Mouse (Mus musculus) liver, embryonic 11.5 days (tissue): ENCODE data around the gene Akap10. TPM values are rescaled to one million over a fixed set of nuclear protein-coding genes. Genes with fewer than 3 reads are reported as not detected.

Experiments used
- ATAC-seq: fragments of 200-750 bp; cut with Nextera tagmentation; replicated peaks from 2 replicates; pipeline ENCODE4 v1.8.0; 2017; ENCODE audit warnings: moderate number of reproducible peaks, mild to moderate bottlenecking, moderate TSS enrichment, moderate library complexity; ENCODE audit not compliant: low FRiP score
- DNase-seq: peaks from one replicate; pipeline ENCODE4 v3.0.0-alpha.2; 2017; ENCODE audit warnings: low spot score
- H3K27ac ChIP-seq: fragments of 300-500 bp; sonication (generic); 2 replicates; pipeline ENCODE4 v1.5.1; 2014; ENCODE audit warnings: mild to moderate bottlenecking, low read depth, low read length, control low read depth
- H3K27me3 ChIP-seq: fragments of 300-500 bp; sonication (generic); replicated peaks from 2 replicates; pipeline ENCODE4 v1.6.1; 2014; ENCODE audit warnings: low read length, mixed read lengths; ENCODE audit not compliant: control insufficient read depth, insufficient read depth
- H3K36me3 ChIP-seq: fragments of 300-500 bp; sonication (generic); 2 replicates; pipeline ENCODE4 v1.6.1; 2014; ENCODE audit warnings: mild to moderate bottlenecking, low read length, moderate library complexity, mixed read lengths; ENCODE audit not compliant: control insufficient read depth, insufficient read depth
- H3K4me1 ChIP-seq: fragments of 300-500 bp; sonication (generic); replicated peaks from 2 replicates; pipeline ENCODE4 v1.6.1; 2014; ENCODE audit warnings: low read length, mixed read lengths; ENCODE audit not compliant: control insufficient read depth, insufficient read depth
- H3K4me2 ChIP-seq: fragments of 300-500 bp; sonication (generic); 2 replicates; pipeline ENCODE4 v1.6.1; 2014; ENCODE audit warnings: mild to moderate bottlenecking, control low read depth, moderate library complexity
- H3K4me3 ChIP-seq: fragments of 300-500 bp; sonication (generic); 2 replicates; pipeline ENCODE4 v1.5.1; 2014; ENCODE audit warnings: low read depth, low read length, control low read depth
- H3K9ac ChIP-seq: fragments of 300-500 bp; sonication (generic); 2 replicates; pipeline ENCODE4 v1.6.1; 2014; ENCODE audit warnings: low read depth, low read length, control low read depth
- H3K9me3 ChIP-seq: fragments of 300-500 bp; sonication (generic); 2 replicates; pipeline ENCODE4 v1.6.1; 2016; ENCODE audit warnings: low read length, inconsistent platforms, mixed read lengths; ENCODE audit not compliant: control insufficient read depth
- WGBS: fragments of 180-500 bp; shearing (Covaris S2); extraction: QIAGEN DNeasy Blood & Tissue Kit; methylation state at CpG from one replicate; pipeline ENCODE4 v1.1.7; 2014; 5-methylcytosine and 5-hydroxymethylcytosine counted together
- polyA plus RNA-seq: library from polyadenylated mRNA; unstranded; fragments of >200 nt; fragmentation: Nextera tagmentation; extraction: Ambion mirVana; gene quantifications from 2 replicates; pipeline ENCODE4 v1.2.1, GENCODE M21; 2014

Akap10 gene
- polyA plus RNA-seq, 1 experiment from 2014 or later, result 17.9 TPM

DNA sequence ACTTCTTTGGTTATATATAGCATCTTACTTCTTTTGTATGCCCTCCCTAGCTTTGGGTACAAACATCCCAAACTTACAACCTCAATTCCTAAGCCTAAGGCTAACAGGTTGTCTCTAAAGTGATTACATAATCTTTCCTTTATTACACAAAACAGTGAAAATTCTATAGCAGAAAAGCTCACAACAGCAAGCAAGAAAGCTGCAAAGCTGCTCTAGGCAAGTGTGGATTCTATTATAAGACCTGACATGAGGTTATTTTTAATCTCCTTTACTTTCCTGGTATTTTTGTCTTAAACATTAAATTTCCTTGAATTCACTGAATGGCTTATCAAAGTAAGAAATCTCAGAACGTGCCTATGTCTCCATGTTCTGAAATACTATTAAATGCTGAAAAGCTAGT lies 6.7 kb downstream of the Akap10 start:
- ATAC-seq, result no peak
- WGBS, result 80% methylated on average over 1 of the region's 1 CpGs
- Histone ChIP-seq H3K4me3 (no peak overlapping the region), H3K4me2 (no peak overlapping the region), H3K9me3 (no peaks in the 10 kb centered on the region), H3K27me3 (no peaks in the 10 kb centered on the region), H3K4me1 (peaks cover 5% of the 10 kb centered on the region), H3K27ac (no peak overlapping the region), H3K36me3 (peaks cover 6% of the 10 kb centered on the region; the same call in 1 of the 2 replicates), H3K9ac (no peak overlapping the region)
- no peak for DNase-seq

DNA sequence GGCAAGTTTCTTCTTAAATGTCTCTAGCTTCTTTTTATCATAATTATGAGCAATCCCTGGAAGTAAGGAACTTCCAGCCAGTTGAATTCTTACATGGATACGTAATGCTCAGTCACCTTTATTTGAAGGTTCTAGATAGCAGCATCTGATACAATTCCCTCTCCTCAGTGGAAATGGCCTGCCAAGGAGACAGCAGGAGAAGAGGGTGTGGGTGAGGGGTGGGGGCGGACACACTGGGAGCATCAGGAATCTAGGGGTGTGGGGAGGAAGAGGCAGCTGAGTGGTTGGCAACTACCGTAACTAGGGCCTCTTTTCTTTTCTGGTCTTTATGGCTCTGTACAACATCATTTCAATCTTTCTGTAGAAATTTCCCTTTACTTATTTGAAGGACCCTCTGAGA lies 10.3 kb downstream of the Akap10 start:
- Histone ChIP-seq H3K4me2 (no peak overlapping the region), H3K36me3 (peaks cover 13% of the 10 kb centered on the region), H3K4me1 (no peaks in the 10 kb centered on the region), H3K4me3 (no peak overlapping the region), H3K9ac (no peak overlapping the region), H3K27ac (no peak overlapping the region), H3K9me3 (no peaks in the 10 kb centered on the region), H3K27me3 (no peaks in the 10 kb centered on the region)
- DNase-seq (no peak), ATAC-seq (no peak)
- WGBS, result 93% methylated on average over 3 of the region's 3 CpGs

GRCm38 (mm10) chr11:61908315-61908714 lies 21.7 kb downstream of the Akap10 start:
- no peak overlapping the region for H3K27ac ChIP-seq
- no peaks in the 10 kb centered on the region for H3K27me3 ChIP-seq
- no peak overlapping the region for H3K4me2 ChIP-seq
- DNase-seq (no peak), ATAC-seq (no peak)
- no peak overlapping the region for H3K4me3 ChIP-seq
- peaks cover 29% of the 10 kb centered on the region for H3K36me3 ChIP-seq
- H3K9me3 ChIP-seq, result no peaks in the 10 kb centered on the region
- H3K4me1 ChIP-seq, result no peaks in the 10 kb centered on the region
- H3K9ac ChIP-seq, result no peak overlapping the region

GRCm38 (mm10) chr11:61882183-61882582 lies 47.9 kb downstream of the Akap10 start:
- DNase-seq (no peak), ATAC-seq (no peak)
- Histone ChIP-seq H3K9me3 (no peaks in the 10 kb centered on the region), H3K4me1 (no peaks in the 10 kb centered on the region), H3K27ac (no peak overlapping the region), H3K27me3 (no peaks in the 10 kb centered on the region), H3K4me3 (no peak overlapping the region), H3K9ac (no peak overlapping the region), H3K4me2 (no peak overlapping the region), H3K36me3 (peaks cover 12% of the 10 kb centered on the region)
- WGBS, result 87% methylated on average over 5 of the region's 5 CpGs

DNA sequence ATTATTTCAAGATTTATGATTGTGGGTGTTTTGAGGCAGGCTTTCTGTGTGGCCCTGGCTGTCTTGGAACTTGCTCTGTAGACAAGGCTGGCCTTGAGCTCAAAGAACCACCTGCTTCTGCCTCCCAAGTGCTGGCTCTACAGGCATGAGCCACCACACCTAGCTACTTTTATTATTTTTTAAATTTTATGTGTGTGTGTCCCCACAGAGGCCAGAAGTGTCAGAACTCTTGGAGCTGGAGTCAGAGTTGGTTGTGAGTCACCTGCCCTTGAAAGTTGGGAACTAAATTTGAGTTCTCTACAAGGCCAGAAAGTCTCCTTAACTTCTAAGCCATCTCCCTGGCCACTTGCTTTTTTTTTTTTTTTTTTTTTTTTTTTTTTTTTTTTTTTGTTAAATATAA lies 50.1 kb downstream of the Akap10 start:
- Histone ChIP-seq H3K9ac (no peak overlapping the region), H3K4me3 (no peak overlapping the region), H3K36me3 (peaks cover 18% of the 10 kb centered on the region), H3K4me1 (no peaks in the 10 kb centered on the region), H3K9me3 (no peaks in the 10 kb centered on the region), H3K4me2 (no peak overlapping the region), H3K27me3 (no peaks in the 10 kb centered on the region), H3K27ac (no peak overlapping the region)
- DNase-seq (no peak), ATAC-seq (no peak)

DNA sequence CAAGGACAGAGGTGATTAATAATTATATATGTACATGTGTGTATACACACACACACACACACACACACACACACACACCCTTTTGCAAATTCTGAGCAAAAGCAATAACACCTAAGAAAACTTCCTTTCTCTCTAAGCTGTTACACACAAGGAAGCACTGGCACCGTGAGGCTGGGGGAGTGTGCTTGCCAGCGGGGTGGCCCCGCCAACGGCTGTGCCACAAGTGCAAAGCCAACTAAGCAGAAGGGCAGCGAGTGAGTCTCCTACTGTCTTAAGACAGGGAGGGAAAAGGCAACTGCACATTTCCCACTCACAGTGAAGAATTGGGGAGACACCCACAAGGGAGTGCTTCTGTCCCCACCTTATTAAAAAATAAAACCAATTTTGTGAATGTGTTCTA lies 58.2 kb downstream of the Akap10 start:
- DNase-seq, result no peak
- Histone ChIP-seq H3K4me3 (no peak overlapping the region), H3K4me2 (no peak overlapping the region), H3K36me3 (peaks cover 23% of the 10 kb centered on the region), H3K4me1 (no peaks in the 10 kb centered on the region), H3K9me3 (no peaks in the 10 kb centered on the region), H3K27me3 (no peaks in the 10 kb centered on the region), H3K27ac (no peak overlapping the region), H3K9ac (no peak overlapping the region)
- no peak for ATAC-seq
- WGBS, result 96% methylated on average over 5 of the region's 5 CpGs

- H3K36me3 ChIP-seq, result peaks cover 3% of the 10 kb centered on the region
- no peak for DNase-seq
- H3K9ac ChIP-seq, result no peak overlapping the region
- H3K4me3 ChIP-seq, result no peak overlapping the region
- no peaks in the 10 kb centered on the region for H3K27me3 ChIP-seq
- H3K4me2 ChIP-seq, result no peak overlapping the region
- H3K4me1 ChIP-seq, result no peaks in the 10 kb centered on the region
- no peaks in the 10 kb centered on the region for H3K9me3 ChIP-seq
- ATAC-seq, result no peak
- H3K27ac ChIP-seq, result no peak overlapping the region
Observed at GRCm38 (mm10) chr11:61866856-61867255, 63.2 kb downstream of the Akap10 start.

DNA sequence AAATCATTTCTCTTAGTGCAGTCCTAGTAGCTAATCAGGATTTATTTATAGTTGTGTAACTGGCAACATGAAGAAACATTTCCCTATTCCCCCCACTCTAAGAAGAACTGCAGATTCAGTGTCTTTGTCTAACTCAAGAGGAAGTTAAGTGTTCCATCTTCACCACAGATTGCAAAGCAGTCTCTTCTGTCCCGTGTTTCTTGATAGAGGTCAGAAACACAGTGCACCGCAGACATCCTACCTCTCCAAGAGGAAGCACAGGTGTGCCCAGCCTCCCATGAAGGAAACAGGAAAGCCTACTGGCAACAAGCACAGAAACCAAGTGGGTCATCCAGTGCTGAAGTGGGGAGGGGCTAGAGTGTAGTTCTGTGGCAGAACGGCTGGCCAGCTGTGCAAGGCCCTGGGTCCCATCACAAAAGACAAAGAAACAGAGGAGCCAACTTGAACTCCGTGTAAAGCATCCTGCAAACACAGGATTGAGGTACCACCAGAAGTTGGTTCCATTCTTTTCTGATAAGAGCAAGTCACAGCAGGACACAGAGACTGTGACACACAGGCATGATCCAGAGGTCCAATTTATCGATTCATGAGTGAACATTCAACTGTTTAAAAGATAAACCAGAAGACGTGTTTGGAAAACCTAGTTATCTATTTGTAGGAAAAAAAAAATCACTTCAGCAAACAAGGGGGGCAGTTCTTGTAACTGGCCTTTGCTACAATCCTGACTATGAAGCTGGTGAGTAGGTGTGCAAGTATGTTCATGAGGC lies 68.1 kb downstream of the Akap10 start:
- WGBS, result 58% methylated on average over 6 of the region's 6 CpGs
- no peak overlapping the region for H3K4me2 ChIP-seq
- H3K4me1 ChIP-seq, result no peaks in the 10 kb centered on the region
- no peak overlapping the region for H3K4me3 ChIP-seq
- no peak overlapping the region for H3K27ac ChIP-seq
- H3K36me3 ChIP-seq, result no peaks in the 10 kb centered on the region
- no peak for ATAC-seq
- no peaks in the 10 kb centered on the region for H3K27me3 ChIP-seq
- no peaks in the 10 kb centered on the region for H3K9me3 ChIP-seq
- no peak overlapping the region for H3K9ac ChIP-seq
- no peak for DNase-seq

- Histone ChIP-seq H3K27me3 (no peaks in the 10 kb centered on the region), H3K4me3 (no peak overlapping the region), H3K4me2 (no peak overlapping the region), H3K9ac (no peak overlapping the region), H3K27ac (no peak overlapping the region), H3K36me3 (no peaks in the 10 kb centered on the region), H3K9me3 (no peaks in the 10 kb centered on the region), H3K4me1 (no peaks in the 10 kb centered on the region; the same call in 1 of the 2 replicates)
- WGBS, result 73% methylated on average over 1 of the region's 1 CpGs
- DNase-seq (no peak), ATAC-seq (no peak)
Observed at GRCm38 (mm10) chr11:61859316-61859715, 70.7 kb downstream of the Akap10 start.
